Mouse (Mus musculus): ENCODE results near the gene Pigq.

The Pigq gene

DNA sequence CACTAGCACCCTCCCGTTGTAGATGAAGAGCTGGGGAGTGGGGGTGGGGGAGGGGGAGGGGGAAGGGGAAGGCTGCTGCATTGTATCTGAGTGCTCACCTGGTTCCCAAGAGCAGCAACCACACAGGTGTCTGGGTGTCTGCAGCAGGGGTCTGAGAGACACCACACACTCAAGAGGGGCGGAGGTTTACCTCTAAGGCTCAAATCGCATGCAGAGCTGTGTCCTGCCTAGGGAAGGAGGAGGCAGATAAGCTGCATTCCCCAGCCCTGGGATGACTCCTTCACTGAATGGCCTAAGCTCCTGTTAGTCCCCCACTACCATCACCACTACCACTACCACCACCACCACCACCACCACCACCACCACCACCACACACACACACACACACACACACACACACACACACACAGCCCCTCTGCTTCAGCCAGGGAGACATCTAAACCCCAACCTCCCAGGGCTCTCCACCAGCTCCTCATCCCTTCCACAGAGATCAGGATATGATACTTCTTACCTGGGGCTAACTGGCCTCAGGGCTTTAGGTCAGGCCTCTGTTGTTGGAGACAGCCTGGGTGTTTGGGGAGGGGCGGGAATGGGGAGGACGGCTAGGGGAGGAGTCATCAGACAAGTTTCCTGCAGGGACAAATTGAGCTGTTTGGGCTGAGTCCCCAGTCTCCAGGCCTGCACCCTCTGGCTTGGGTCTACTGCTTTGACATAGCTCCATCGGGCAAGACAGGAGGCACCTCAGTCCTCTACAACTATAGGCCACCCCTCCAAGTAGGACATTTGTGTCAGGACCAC is at the start of gene Pigq, which contains the start of gene Nhlrc4:
Gene Pigq, minus strand, starts transcription at position 571 of the 798 bp plus-strand sequence.
Gene Nhlrc4, minus strand, starts transcription at position 596 of the 798 bp plus-strand sequence.
- DNase-seq, result no peak

DNA sequence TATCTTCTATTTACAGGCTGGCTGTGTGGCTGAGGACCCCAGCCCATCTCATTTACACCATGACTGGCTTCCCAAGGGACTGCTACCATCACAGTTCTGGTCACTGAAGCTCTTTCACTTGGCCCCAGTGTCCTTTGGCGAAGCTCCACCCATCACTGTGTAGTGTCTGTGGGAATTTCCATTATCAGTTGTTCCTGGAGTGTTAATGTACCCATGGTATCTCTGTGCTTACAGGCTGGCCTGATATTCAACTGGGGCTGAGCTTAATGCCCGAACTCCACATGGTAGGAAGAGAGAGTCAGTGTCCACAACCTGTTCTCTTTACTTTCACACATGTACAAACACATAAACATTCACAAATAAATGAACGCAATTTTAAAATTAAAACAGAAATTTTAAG is 48.8 kb upstream of the Pigq start:
- DNase-seq, result no peak

- no peak for DNase-seq
These were observed 47.5 kb upstream of the Pigq start for GRCm38 (mm10) chr17:25992274-25992673.

DNA sequence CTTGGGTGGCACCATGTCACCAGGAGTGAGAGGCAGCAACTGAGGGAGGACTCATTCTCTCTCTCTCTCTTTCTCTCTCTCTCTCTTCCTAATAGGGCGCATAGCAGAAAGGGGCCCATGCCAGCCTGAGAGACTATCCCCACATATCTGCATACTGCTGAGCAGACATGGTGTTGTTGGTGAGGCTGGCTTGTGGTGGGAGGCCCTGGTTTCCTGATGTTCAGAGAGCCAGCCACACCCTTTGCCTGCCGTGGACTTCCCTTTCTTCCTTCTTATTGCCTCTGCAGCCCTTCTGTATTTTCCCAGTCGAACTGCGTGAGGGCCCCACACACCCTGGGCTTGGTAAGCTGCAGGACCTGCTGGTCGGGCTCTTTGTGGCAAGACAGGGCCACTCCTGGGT is 45.6 kb upstream of the Pigq start:
- DNase-seq, result no peak

DNA sequence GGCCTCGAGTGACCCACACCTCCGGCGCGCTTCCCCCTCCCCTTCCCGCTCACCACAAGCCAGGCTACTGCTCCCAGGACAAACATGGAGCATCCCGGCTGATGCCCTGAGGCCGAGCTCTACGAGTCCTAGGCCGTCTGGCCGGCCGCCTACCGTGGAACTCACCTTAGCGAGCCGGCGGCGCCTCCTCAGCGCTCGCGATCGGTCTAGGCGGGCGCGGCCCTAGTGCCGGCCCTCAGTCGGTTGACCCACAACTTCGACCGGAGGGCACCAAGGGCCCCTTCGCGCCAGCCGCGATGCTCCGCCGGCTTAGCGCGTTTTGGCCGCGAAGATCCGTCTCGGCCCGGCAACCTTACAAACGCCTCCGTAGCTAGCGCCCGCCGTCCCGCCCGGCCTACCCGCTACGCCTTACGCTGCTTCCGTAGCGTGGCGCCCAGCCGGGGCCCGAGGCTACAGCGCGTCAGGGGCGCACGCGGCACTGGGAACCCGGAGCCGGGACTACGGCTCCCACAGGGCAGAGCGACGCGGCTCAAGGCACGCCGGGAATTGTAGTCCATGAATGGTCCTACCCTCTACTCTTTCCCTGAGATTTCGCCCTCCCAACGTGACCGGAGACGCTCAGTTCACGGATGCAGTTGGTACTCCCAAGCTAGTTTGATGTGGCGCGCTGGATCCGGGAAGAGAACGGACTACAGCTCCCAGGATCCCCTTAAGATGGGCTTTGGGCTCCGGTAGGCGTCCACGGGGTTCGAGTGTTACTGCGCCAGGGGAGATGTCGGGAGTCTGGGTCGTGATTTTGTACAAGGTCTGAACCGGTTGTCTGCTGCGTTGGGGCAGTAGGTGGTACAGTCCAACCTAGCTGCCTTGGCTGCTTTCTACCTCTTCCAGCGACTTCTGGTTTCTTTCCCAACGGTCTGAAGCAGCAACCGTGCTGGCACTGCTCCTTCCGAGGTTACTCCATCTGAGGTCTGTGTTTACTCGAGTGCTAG is 40.9 kb upstream of the Pigq start, which contains the start of gene Capn15:
Gene Capn15, minus strand, starts transcription at position 491 of the 989 bp plus-strand sequence.
- peak; percentile 93 for DNase-seq

DNA sequence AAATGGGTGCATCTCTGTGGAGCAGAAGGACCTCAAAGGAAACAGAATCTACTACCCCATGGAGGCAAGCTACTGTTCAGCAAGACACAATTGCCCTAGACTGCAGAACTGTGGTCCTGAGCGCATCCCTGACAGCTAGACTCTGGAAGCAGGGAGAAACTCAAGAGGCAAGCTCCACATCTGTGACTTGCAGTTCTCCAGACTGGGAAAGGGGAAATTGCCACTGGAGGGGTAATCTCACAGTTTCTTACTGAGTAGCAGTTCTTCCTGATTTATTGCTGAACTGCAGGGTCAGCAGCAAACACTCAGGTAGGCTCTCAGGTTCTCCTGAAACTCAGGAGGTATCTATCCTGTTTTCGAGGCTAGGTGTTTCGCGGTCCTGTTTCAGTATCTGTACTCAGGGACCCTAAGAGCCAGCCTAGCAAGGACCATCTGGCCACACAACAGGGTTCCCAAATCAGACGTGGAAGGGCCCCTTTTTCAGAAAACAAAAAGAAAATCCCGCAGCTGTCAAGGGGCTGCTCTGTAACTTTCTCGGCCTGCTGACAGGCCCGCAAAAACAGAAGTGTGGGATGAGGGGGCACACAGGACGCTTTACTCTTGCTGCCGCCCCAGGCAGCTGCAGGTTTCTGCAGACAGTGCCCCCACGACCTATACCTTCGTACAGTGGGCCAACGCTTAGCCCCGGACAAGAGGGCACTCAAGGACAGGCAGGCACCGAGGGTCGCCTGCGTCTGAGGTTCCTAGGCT is 40.0 kb upstream of the Pigq start:
- DNase-seq, result no peak

DNA sequence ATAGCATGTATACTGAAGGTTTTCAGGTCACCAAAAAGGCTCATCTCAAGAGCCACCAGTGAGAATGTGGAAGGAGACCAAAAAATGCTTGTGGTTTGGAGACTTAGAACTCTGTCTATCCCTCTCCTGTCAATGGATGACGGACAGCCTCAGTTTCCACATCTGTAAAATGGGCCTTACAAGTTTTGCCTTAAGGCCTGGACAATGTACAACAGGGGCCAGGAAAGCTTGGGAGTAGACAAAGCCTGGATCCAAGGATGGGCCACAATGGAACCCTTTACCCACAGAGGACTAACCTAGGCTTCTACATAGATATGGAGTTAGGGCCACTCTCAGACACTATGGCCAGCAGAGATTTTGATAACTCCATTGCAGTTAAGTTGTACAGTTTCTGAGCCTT is 39.3 kb upstream of the Pigq start:
- DNase-seq, result no peak

- no peak for DNase-seq
These were observed 38.2 kb upstream of the Pigq start for GRCm38 (mm10) chr17:25982913-25983312.

- no peak for DNase-seq
These were observed 36.1 kb upstream of the Pigq start for GRCm38 (mm10) chr17:25980854-25981253.

DNA sequence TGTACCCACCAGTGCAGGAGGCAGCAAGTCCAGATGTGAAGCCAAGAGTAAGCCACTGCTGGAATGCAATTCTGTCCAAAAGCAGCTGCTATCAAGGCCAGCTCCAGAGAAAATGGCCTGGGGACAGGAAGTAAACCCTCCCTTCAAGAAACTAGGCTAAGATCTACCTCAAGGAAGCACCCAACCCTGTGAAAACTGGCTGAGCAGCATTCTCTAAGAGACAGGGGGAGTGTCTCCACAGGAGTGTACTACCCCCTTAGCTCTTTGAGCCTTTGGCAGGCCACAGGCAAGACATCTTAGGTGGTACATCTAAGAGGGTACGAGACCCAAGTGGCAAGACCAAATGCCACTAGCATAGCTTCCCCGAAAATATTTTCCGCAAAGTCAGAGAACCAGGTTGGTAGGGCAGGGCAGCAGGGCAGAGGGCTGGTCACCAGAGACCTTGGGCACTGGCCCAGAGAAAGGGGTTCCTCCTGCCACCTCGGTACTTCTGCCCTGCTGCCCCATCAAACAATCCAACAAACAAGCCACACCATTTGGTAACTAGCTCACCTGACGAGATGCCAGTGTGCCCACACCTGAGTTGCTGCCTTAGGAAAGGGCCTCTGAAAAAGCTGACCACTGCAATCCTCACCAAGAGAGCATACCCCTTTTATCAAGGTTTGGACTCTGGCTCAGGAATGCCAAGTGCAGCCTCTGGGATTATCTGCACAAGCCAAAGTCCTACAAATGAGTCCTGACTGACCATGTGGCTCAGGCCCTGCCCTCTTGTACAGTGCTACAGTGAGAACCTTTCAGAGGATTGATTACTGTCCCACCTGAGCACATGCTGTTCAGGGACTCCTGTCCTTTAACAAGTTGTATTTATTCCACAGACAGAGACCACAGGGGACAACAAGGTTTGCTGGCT is 35.3 kb upstream of the Pigq start:
- no peak for DNase-seq

- DNase-seq, result no peak
These were observed 26.4 kb upstream of the Pigq start for GRCm38 (mm10) chr17:25970954-25971707.

DNA sequence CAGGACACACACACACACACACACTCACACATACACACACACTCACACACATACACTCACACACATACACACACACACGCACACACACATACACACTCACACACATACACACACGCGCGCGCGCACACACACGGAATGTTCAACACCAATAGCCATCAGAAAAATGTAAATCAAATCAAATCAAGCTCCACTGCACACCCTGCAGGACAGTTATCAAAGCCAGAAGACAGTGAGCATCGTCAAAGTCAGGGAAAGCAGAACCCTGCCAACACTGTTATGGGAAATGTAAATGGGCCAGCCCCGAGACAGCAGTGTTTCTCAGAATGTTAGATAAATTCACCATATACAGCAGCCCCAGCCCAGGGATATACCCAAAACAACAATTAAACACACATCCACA is 25.7 kb upstream of the Pigq start:
- DNase-seq, result no peak

- peak; percentile 25 for DNase-seq
These were observed 23.4 kb upstream of the Pigq start for GRCm38 (mm10) chr17:25968176-25968575.

GRCm38 (mm10) chr17:25967652-25968051 is 22.9 kb upstream of the Pigq start:
- DNase-seq, result peak; percentile 18

- DNase-seq, result no peak
These were observed 19.5 kb upstream of the Pigq start for GRCm38 (mm10) chr17:25964271-25964670.

- DNase-seq, result no peak
These were observed 17.7 kb upstream of the Pigq start for GRCm38 (mm10) chr17:25962413-25962905.

DNA sequence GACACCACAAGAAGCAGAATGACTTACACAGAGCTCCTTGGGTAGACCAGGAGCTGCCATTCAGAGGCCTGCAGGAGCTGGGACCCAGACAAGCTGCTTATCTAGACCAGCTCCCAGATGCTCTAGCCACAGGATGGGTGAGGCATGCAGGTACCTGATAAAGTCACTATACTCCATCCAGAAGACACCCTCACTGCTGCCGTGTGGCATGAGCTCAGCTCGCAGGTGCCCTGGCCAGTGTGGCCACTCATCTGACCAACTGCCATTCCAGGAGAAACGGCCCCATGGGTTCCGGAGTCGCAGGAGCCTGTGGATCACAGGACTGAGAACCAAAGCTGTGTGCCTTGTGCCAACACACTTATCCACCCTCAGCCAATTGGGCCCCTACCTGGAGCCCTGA is 16.8 kb upstream of the Pigq start:
- DNase-seq, result no peak

- DNase-seq, result no peak
These were observed 15.1 kb upstream of the Pigq start for GRCm38 (mm10) chr17:25959630-25960467.

GRCm38 (mm10) chr17:25958771-25959494 is 14.2 kb upstream of the Pigq start:
- no peak for DNase-seq

Data from lung, postnatal 14 days (tissue).